ENCODE assay signal across 32 mouse cellular contexts in genomic region chr9:13937301-13937700, GRCm38 (mm10).
"Had no signal": no experiment of that assay in that cellular context is flagged by ENCODE, and none has a peak within 500 bp of the region (broad histone marks: within the 10 kb centered on the region; RNA-seq: fewer than 3 reads in every experiment).

No protein-coding gene starts in this region.

- H3K36me3 ChIP-seq: limb, embryonic 10.5 days; limb, embryonic 12.5 days; limb, embryonic 13.5 days; limb, embryonic 15.5 days; liver, embryonic 12.5 days; liver, embryonic 13.5 days; liver, embryonic 15.5 days; lung, embryonic 15.5 days; midbrain, embryonic 10.5 days; midbrain, embryonic 12.5 days; midbrain, embryonic 13.5 days; midbrain, embryonic 15.5 days; neural tube, embryonic 12.5 days had no signal

- H3K4me3 ChIP-seq: limb, embryonic 10.5 days; limb, embryonic 12.5 days; limb, embryonic 13.5 days; limb, embryonic 15.5 days; liver, embryonic 12.5 days; liver, embryonic 13.5 days; liver, embryonic 15.5 days; lung, embryonic 15.5 days; megakaryocyte, embryonic 14.5 days; midbrain, embryonic 10.5 days; midbrain, embryonic 12.5 days; midbrain, embryonic 13.5 days; midbrain, embryonic 15.5 days; myocyte; neural tube, embryonic 12.5 days had no signal

- DNase-seq: left cerebral cortex, postnatal 4 days; liver; liver, embryonic 13.5 days; liver, postnatal 0 days; lung, adult 18-20 months; lung, adult 2 months; lung, embryonic 14.5 days; lung, postnatal 10 days; lung, postnatal 14 days; lung, postnatal 36 days; lung, postnatal 4 days; midbrain, embryonic 14.5 days had no signal

- H3K27ac ChIP-seq: limb, embryonic 10.5 days; limb, embryonic 12.5 days; limb, embryonic 13.5 days; limb, embryonic 15.5 days; liver, embryonic 12.5 days; liver, embryonic 13.5 days; liver, embryonic 14.5 days; liver, embryonic 15.5 days; lung, embryonic 15.5 days; macrophage; midbrain, embryonic 10.5 days; midbrain, embryonic 12.5 days; midbrain, embryonic 13.5 days; midbrain, embryonic 15.5 days; neural tube, embryonic 12.5 days had no signal

- H3K9me3 ChIP-seq: limb, embryonic 10.5 days; limb, embryonic 12.5 days; limb, embryonic 13.5 days; limb, embryonic 15.5 days; liver, embryonic 12.5 days; liver, embryonic 13.5 days; liver, embryonic 15.5 days; lung, embryonic 15.5 days; megakaryocyte, embryonic 14.5 days; midbrain, embryonic 10.5 days; midbrain, embryonic 12.5 days; midbrain, embryonic 13.5 days; midbrain, embryonic 15.5 days; neural tube, embryonic 12.5 days had no signal

- H3K9ac ChIP-seq: limb, embryonic 12.5 days; limb, embryonic 13.5 days; limb, embryonic 15.5 days; liver, embryonic 12.5 days; liver, embryonic 13.5 days; liver, embryonic 14.5 days; liver, embryonic 15.5 days; liver, postnatal 0 days; lung, embryonic 14.5 days; lung, embryonic 15.5 days; midbrain, embryonic 12.5 days; midbrain, embryonic 13.5 days; midbrain, embryonic 15.5 days; neural tube, embryonic 12.5 days had no signal

- H3K4me2 ChIP-seq: limb, embryonic 12.5 days; limb, embryonic 13.5 days; limb, embryonic 15.5 days; liver, embryonic 11.5 days; liver, embryonic 12.5 days; liver, embryonic 13.5 days; liver, embryonic 15.5 days; lung, embryonic 14.5 days; lung, embryonic 15.5 days; midbrain, embryonic 11.5 days; midbrain, embryonic 12.5 days; midbrain, embryonic 13.5 days; midbrain, embryonic 15.5 days; neural tube, embryonic 12.5 days had no signal

- ATAC-seq: liver, embryonic 12.5 days; liver, postnatal 0 days; lung, postnatal 0 days; midbrain, embryonic 13.5 days; midbrain, embryonic 15.5 days; midbrain, embryonic 16.5 days had no signal

- H3K4me1 ChIP-seq: limb, embryonic 10.5 days; liver, embryonic 12.5 days; lung, embryonic 15.5 days; megakaryocyte, embryonic 14.5 days; midbrain, embryonic 10.5 days; midbrain, embryonic 12.5 days; midbrain, embryonic 13.5 days; midbrain, embryonic 15.5 days; neural tube, embryonic 12.5 days had no signal

- H3K27me3 ChIP-seq: limb, embryonic 12.5 days; limb, embryonic 13.5 days; limb, embryonic 15.5 days; liver, embryonic 12.5 days; liver, embryonic 13.5 days; liver, embryonic 15.5 days; lung, embryonic 15.5 days; megakaryocyte, embryonic 14.5 days; midbrain, embryonic 12.5 days; midbrain, embryonic 13.5 days; midbrain, embryonic 15.5 days; neural tube, embryonic 12.5 days had no signal
